Mouse (Mus musculus): ENCODE data around the gene Lhx4. TPM values are rescaled to one million over a fixed set of nuclear protein-coding genes. Genes with fewer than 3 reads are reported as not detected.

Lhx4 gene
- polyA plus RNA-seq, 1 experiment from 2014 or later: not detected

DNA sequence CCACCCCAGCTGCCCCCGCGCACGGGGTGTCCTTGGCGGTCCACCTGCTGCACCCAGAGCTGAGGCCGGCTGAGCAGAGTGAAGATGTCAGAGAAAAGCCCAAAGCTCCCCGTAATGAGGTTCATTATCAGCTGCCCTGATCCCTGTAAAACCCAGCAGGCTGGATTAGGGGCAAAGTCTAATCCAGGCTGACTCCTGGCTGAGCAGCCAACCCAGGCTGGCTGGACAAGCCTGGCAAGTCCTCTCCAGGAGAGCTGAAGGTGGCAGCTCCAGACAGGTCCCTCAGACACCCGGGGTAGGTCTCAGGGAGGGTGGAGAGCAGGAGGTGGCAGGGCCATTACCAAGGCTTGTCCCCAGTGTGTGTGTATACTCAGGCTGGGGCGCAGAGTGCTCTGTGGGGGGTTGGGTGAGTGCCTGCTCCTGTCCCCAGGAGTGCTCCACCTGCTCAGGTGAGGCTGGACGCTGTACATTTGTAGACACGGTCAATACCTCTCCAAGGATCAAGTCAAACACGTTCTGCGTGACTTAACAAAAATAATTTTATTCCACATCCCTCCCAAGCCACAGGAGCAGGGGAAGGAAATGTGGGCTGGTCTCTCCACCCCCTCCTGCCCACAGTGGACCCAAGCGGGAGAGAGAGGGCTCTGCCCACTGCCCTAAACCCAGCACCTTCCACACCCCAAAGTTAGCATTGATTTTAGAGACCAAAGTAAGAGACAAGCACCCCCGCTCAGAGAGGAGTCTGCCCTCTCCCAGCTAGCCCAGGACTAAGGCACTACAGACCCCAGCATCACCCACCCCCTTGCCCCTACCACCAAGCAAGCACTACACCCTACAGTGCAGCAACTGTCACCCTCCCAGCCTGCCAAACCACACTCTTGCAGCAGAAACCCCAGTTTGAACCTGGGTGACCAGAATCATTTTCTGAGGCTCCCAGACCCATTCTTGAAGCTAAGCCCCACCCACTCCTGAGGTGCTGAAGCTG lies 26.4 kb upstream of the Lhx4 start:
- no peak overlapping the region for H3K4me3 ChIP-seq (replicated peaks; ENCODE audit: low read depth, low read length)
- H3K4me1 ChIP-seq (replicated peaks; ENCODE audit: insufficient read depth, low read length): no peaks in the 10 kb centered on the region
- no peaks in the 10 kb centered on the region for H3K9me3 ChIP-seq (replicated peaks; ENCODE audit: low read length)
- no peak overlapping the region for H3K27ac ChIP-seq
- H3K4me2 ChIP-seq (ENCODE audit: low read length): no peak overlapping the region
- H3K9ac ChIP-seq (ENCODE audit: low read depth, low read length): no peak overlapping the region
- no peak for TF ChIP-seq CTCF (IDR thresholded peaks at IDR 0.05; ENCODE audit: low read depth)
- 62% methylated on average over 14 of the region's 14 CpGs for WGBS
- H3K36me3 ChIP-seq (ENCODE audit: insufficient read depth, low read length): 0 out of 2 replicates have a peak, but pooled peaks cover 17% of the 10 kb centered on the region
- DNase-seq (ENCODE audit: low spot score) (no peak), ATAC-seq (replicated peaks; ENCODE audit: low FRiP score, low read depth) (peak; percentile 70)
- H3K27me3 ChIP-seq (ENCODE audit: insufficient read depth, low read length): no peaks in the 10 kb centered on the region

DNA sequence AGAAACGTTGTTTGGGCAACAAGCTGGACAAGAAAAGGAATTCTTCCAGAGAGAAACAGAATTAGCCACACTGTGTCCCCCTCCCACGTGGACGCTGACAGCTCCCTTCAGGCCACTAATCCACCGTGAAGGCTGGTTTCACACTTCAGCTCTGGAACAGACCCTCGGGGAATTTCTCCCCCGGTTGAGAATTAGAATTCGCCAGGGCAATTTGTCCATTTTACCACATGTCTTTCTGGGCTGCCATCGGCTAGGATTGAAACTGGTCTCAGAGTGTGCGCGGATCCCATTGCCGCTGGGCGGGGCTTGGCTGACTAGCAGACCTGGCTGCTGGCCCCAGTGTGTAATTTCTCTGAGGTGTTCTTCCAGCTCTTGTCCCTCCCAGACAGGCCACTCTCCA lies 7.7 kb upstream of the Lhx4 start:
- 30% methylated on average over 12 of the region's 12 CpGs for WGBS
- no peak for ATAC-seq (replicated peaks; ENCODE audit: low FRiP score, low read depth)
- Histone ChIP-seq H3K27ac (no peak overlapping the region), H3K27me3 (ENCODE audit: insufficient read depth, low read length) (no peaks in the 10 kb centered on the region), H3K9me3 (replicated peaks; ENCODE audit: low read length) (no peaks in the 10 kb centered on the region), H3K36me3 (ENCODE audit: insufficient read depth, low read length) (no peaks in the 10 kb centered on the region), H3K4me3 (replicated peaks; ENCODE audit: low read depth, low read length) (no peak overlapping the region), H3K4me2 (ENCODE audit: low read length) (no peak overlapping the region), H3K9ac (ENCODE audit: low read depth, low read length) (no peak overlapping the region), H3K4me1 (replicated peaks; ENCODE audit: insufficient read depth, low read length) (no peaks in the 10 kb centered on the region)
- DNase-seq (ENCODE audit: low spot score): no peak
- TF ChIP-seq CTCF (IDR thresholded peaks at IDR 0.05; ENCODE audit: low read depth): no peak

DNA sequence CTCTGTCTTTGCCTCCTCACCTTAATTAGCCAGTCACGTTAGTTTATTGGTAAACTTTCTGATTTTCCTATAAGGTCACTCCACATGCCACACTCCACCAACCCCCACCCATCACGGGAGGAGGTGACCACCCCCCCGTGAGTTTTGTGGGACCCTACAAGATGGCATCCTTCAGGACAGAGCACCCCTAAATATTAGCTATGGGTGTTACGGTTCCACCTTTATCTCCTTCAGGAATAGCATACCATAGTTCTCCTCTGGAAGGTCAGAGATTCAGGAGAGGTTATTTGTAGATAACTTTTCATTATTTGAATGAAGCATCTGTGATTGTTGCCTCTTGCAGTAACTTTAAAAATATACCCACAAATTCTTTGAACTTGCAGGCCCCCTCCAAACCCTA lies 7.2 kb upstream of the Lhx4 start:
- Histone ChIP-seq H3K4me2 (ENCODE audit: low read length) (no peak overlapping the region), H3K36me3 (ENCODE audit: insufficient read depth, low read length) (no peaks in the 10 kb centered on the region), H3K9ac (ENCODE audit: low read depth, low read length) (no peak overlapping the region), H3K4me3 (replicated peaks; ENCODE audit: low read depth, low read length) (no peak overlapping the region), H3K4me1 (replicated peaks; ENCODE audit: insufficient read depth, low read length) (no peaks in the 10 kb centered on the region), H3K27ac (no peak overlapping the region), H3K27me3 (ENCODE audit: insufficient read depth, low read length) (0 out of 2 replicates have a peak, but pooled peaks cover 4% of the 10 kb centered on the region), H3K9me3 (replicated peaks; ENCODE audit: low read length) (no peaks in the 10 kb centered on the region)
- 83% methylated on average over 4 of the region's 4 CpGs for WGBS
- no peak for DNase-seq (ENCODE audit: low spot score)
- no peak for ATAC-seq (replicated peaks; ENCODE audit: low FRiP score, low read depth)
- no peak for TF ChIP-seq CTCF (IDR thresholded peaks at IDR 0.05; ENCODE audit: low read depth)

DNA sequence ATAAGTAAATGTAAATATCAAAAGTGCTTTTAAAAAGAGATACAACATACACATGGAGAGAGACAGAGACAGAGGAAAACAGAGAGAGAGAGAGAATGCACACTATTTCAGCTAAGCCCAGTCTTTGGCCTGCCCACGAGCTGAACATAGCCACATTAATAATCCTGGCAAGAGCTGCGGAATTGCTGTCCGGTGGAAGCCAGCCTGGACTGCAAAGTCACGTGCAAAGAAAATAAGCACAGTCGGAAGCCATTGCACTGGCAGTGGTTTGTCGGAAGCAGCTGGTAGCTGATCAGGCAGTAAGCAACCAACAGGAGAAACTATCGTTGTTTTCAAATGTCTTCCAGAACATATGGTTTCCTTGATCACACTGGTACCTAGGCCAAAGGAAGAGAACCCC lies 6.1 kb upstream of the Lhx4 start:
- 61% methylated on average over 7 of the region's 7 CpGs for WGBS
- H3K36me3 ChIP-seq (ENCODE audit: insufficient read depth, low read length): no peaks in the 10 kb centered on the region
- DNase-seq (ENCODE audit: low spot score): no peak
- H3K4me3 ChIP-seq (replicated peaks; ENCODE audit: low read depth, low read length): no peak overlapping the region
- 0 out of 2 replicates have a peak, but pooled peaks cover 9% of the 10 kb centered on the region for H3K27me3 ChIP-seq (ENCODE audit: insufficient read depth, low read length)
- no peak overlapping the region for H3K9ac ChIP-seq (ENCODE audit: low read depth, low read length)
- no peak overlapping the region for H3K4me2 ChIP-seq (ENCODE audit: low read length)
- H3K4me1 ChIP-seq (replicated peaks; ENCODE audit: insufficient read depth, low read length): no peaks in the 10 kb centered on the region
- ATAC-seq (replicated peaks; ENCODE audit: low FRiP score, low read depth): no peak
- no peaks in the 10 kb centered on the region for H3K9me3 ChIP-seq (replicated peaks; ENCODE audit: low read length)
- TF ChIP-seq CTCF (IDR thresholded peaks at IDR 0.05; ENCODE audit: low read depth): no peak
- H3K27ac ChIP-seq: no peak overlapping the region

DNA sequence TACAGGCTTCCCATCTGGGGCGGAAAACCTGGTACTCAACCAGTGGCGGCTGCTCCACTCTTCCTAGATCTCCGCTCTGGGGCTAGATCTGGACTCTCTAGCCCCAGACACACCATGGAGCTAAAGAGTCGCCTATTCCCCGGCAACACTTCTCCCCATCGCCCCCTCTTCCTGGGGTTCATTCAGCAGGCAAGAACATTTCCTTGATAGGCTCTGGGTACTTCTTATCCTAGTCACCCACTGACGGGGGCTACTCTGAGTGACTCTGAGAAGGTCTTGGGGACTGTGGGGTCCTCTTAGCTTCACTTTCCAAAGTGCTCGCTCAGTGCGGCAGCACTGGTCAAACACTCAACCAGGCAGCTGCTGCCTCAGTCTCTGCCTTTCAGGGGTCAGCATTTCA lies 1.9 kb upstream of the Lhx4 start:
- Histone ChIP-seq H3K4me1 (replicated peaks; ENCODE audit: insufficient read depth, low read length) (no peaks in the 10 kb centered on the region), H3K36me3 (ENCODE audit: insufficient read depth, low read length) (no peaks in the 10 kb centered on the region), H3K27me3 (ENCODE audit: insufficient read depth, low read length) (peaks cover 24% of the 10 kb centered on the region), H3K9me3 (replicated peaks; ENCODE audit: low read length) (no peaks in the 10 kb centered on the region), H3K4me2 (ENCODE audit: low read length) (no peak overlapping the region), H3K4me3 (replicated peaks; ENCODE audit: low read depth, low read length) (no peak overlapping the region), H3K9ac (ENCODE audit: low read depth, low read length) (no peak overlapping the region), H3K27ac (no peak overlapping the region)
- 88% methylated on average over 9 of the region's 9 CpGs for WGBS
- DNase-seq (ENCODE audit: low spot score) (no peak), ATAC-seq (replicated peaks; ENCODE audit: low FRiP score, low read depth) (no peak)
- TF ChIP-seq CTCF (IDR thresholded peaks at IDR 0.05; ENCODE audit: low read depth): no peak

DNA sequence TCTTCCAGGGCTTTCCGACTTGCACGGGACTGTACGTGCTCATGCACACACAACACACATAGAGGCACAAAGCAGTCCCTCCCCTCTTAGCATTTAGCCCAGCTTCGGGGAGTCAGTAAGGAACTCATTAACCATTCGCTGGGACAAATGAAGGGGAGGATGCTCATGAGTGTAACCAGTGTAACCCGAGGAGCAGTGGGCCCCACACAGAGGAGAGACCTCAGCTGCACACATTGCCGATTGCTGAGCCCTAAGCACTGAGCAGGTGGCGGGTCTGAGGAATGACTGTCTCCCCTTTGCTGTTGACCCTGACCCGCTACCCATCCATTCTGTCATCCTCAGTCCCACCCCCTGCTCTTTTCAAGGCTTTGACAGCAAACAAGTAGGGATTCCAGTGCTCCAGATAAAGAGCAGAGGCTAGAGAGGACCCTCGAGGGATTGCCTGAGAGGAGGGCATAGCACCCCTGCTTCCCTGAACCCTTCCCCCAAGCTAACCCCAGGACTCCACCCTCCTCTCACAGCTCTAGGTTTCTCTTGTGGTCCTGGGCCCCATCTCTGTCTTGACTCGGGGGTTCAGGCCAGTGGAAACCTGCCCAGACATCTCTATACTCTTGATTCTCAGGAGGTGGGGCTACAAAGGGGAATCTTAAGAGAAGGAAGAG lies 836 bp downstream of the Lhx4 start:
- H3K9ac ChIP-seq (ENCODE audit: low read depth, low read length): no peak overlapping the region
- H3K27me3 ChIP-seq (ENCODE audit: insufficient read depth, low read length): peaks cover 49% of the 10 kb centered on the region
- no peaks in the 10 kb centered on the region for H3K36me3 ChIP-seq (ENCODE audit: insufficient read depth, low read length)
- 7% methylated on average over 11 of the region's 11 CpGs for WGBS
- H3K4me1 ChIP-seq (replicated peaks; ENCODE audit: insufficient read depth, low read length): no peaks in the 10 kb centered on the region
- no peak overlapping the region for H3K4me2 ChIP-seq (ENCODE audit: low read length)
- no peak for TF ChIP-seq CTCF (IDR thresholded peaks at IDR 0.05; ENCODE audit: low read depth)
- DNase-seq (ENCODE audit: low spot score): peak; percentile 77
- no peak overlapping the region for H3K27ac ChIP-seq
- peak; percentile 88 for ATAC-seq (replicated peaks; ENCODE audit: low FRiP score, low read depth)
- H3K4me3 ChIP-seq (replicated peaks; ENCODE audit: low read depth, low read length): no peak overlapping the region
- no peaks in the 10 kb centered on the region for H3K9me3 ChIP-seq (replicated peaks; ENCODE audit: low read length)

All from kidney, postnatal 0 days (tissue).